Mouse (Mus musculus) midbrain, embryonic 16.5 days (tissue): ENCODE results near the gene Rhobtb1. TPM values are rescaled to one million over a fixed set of nuclear protein-coding genes. Genes with fewer than 3 reads are reported as not detected.

Experiments
- ATAC-seq: fragments of 200-750 bp; cut with Nextera tagmentation; 2 replicates; pipeline ENCODE4 v1.8.0; 2017; ENCODE audit warnings: moderate TSS enrichment
- H3K27ac ChIP-seq: fragments of 300-500 bp; sonication (generic); 2 replicates; pipeline ENCODE4 v1.5.1; 2014; ENCODE audit warnings: mild to moderate bottlenecking, low read length, mixed read lengths
- H3K27me3 ChIP-seq: fragments of 300-500 bp; sonication (generic); 2 replicates; pipeline ENCODE4 v1.6.1; 2014; ENCODE audit warnings: low read depth, low read length, mixed read lengths; ENCODE audit not compliant: control insufficient read depth, insufficient read depth
- H3K36me3 ChIP-seq: fragments of 300-500 bp; sonication (generic); 2 replicates; pipeline ENCODE4 v1.6.1; 2014; ENCODE audit warnings: mild to moderate bottlenecking, low read length, moderate library complexity, mixed read lengths; ENCODE audit not compliant: control insufficient read depth, insufficient read depth
- H3K4me1 ChIP-seq: fragments of 300-500 bp; sonication (generic); 2 replicates; pipeline ENCODE4 v1.6.1; 2014; ENCODE audit warnings: mild to moderate bottlenecking, low read length, mixed read lengths; ENCODE audit not compliant: control insufficient read depth, insufficient read depth
- H3K4me2 ChIP-seq: fragments of 300-500 bp; sonication (generic); 2 replicates; pipeline ENCODE4 v1.6.1; 2014; ENCODE audit warnings: mild to moderate bottlenecking, low read length, mixed read lengths
- H3K4me3 ChIP-seq: fragments of 300-500 bp; sonication (generic); 2 replicates; pipeline ENCODE4 v1.5.1; 2014; ENCODE audit warnings: low read depth, mild to moderate bottlenecking, low read length, moderate library complexity, mixed read lengths
- H3K9ac ChIP-seq: fragments of 300-500 bp; sonication (generic); 2 replicates; pipeline ENCODE4 v1.6.1; 2014; ENCODE audit warnings: low read depth, low read length, mixed read lengths
- H3K9me3 ChIP-seq: fragments of 300-500 bp; sonication (generic); replicated peaks from 2 replicates; pipeline ENCODE4 v1.6.1; 2014; ENCODE audit warnings: mild to moderate bottlenecking, low read length, mixed read lengths; ENCODE audit not compliant: control insufficient read depth, poor library complexity, severe bottlenecking
- WGBS: fragments of 180-500 bp; shearing (Covaris S2); extraction: QIAGEN DNeasy Blood & Tissue Kit; methylation state at CpG from one replicate; pipeline ENCODE4 v1.1.7; 2014; 5-methylcytosine and 5-hydroxymethylcytosine counted together
- polyA plus RNA-seq: library from polyadenylated mRNA; unstranded; fragments of >200 nt; fragmentation: Nextera tagmentation; extraction: Ambion mirVana; gene quantifications from 2 replicates; pipeline ENCODE4 v1.2.1, GENCODE M21; 2015

The Rhobtb1 gene
- polyA plus RNA-seq, 1 experiment from 2014 or later = 16.9 TPM

GRCm38 (mm10) chr10:69156462-69156861, 5.2 kb downstream of the Rhobtb1 start:
- Histone ChIP-seq H3K9me3 (no peaks in the 10 kb centered on the region), H3K27me3 (no peaks in the 10 kb centered on the region), H3K9ac (no peak overlapping the region), H3K27ac (no peak overlapping the region), H3K4me2 (no peak overlapping the region), H3K36me3 (no peaks in the 10 kb centered on the region), H3K4me3 (no peak overlapping the region), H3K4me1 (peaks cover 3% of the 10 kb centered on the region; the same call in 1 of the 2 replicates)
- ATAC-seq = no peak
- WGBS = 75% methylated on average over 6 of the region's 6 CpGs

GRCm38 (mm10) chr10:69157471-69157870, 6.2 kb downstream of the Rhobtb1 start:
- H3K36me3 ChIP-seq = no peaks in the 10 kb centered on the region
- H3K4me1 ChIP-seq = peaks cover 3% of the 10 kb centered on the region; the same call in 1 of the 2 replicates

GRCm38 (mm10) chr10:69160877-69161276, 9.6 kb downstream of the Rhobtb1 start:
- Histone ChIP-seq H3K4me1 (peaks cover 3% of the 10 kb centered on the region; the same call in 1 of the 2 replicates), H3K27ac (no peak overlapping the region), H3K4me3 (no peak overlapping the region), H3K27me3 (no peaks in the 10 kb centered on the region), H3K4me2 (no peak overlapping the region), H3K9ac (no peak overlapping the region), H3K9me3 (peaks cover 4% of the 10 kb centered on the region; the same call in 1 of the 2 replicates), H3K36me3 (no peaks in the 10 kb centered on the region)
- ATAC-seq = no peak
- WGBS = 91% methylated on average over 2 of the region's 2 CpGs

More at GRCm38 (mm10) chr10:69157471-69157870, 6.2 kb downstream of the Rhobtb1 start:
- 82% methylated on average over 2 of the region's 2 CpGs for WGBS
- ATAC-seq = no peak
- Histone ChIP-seq H3K9ac (no peak overlapping the region), H3K27ac (no peak overlapping the region), H3K9me3 (no peaks in the 10 kb centered on the region), H3K4me2 (no peak overlapping the region), H3K4me3 (no peak overlapping the region), H3K27me3 (no peaks in the 10 kb centered on the region)

- H3K27ac ChIP-seq = no peak overlapping the region
- no peak overlapping the region for H3K9ac ChIP-seq
- no peak overlapping the region for H3K4me2 ChIP-seq
- peaks cover 2% of the 10 kb centered on the region; the same call in 1 of the 2 replicates for H3K4me1 ChIP-seq
- ATAC-seq = no peak
- no peak overlapping the region for H3K4me3 ChIP-seq
- H3K27me3 ChIP-seq = no peaks in the 10 kb centered on the region
- no peaks in the 10 kb centered on the region for H3K36me3 ChIP-seq
- peaks cover 4% of the 10 kb centered on the region; the same call in 1 of the 2 replicates for H3K9me3 ChIP-seq
- 80% methylated on average over 3 of the region's 3 CpGs for WGBS
Measured at GRCm38 (mm10) chr10:69161503-69161902, 10.3 kb downstream of the Rhobtb1 start.

- no peak overlapping the region for H3K9ac ChIP-seq
- WGBS = 88% methylated on average over 5 of the region's 5 CpGs
- no peaks in the 10 kb centered on the region for H3K27me3 ChIP-seq
- ATAC-seq = no peak
- no peak overlapping the region for H3K4me3 ChIP-seq
- H3K27ac ChIP-seq = no peak overlapping the region
- H3K4me1 ChIP-seq = no peaks in the 10 kb centered on the region
- H3K36me3 ChIP-seq = no peaks in the 10 kb centered on the region
- H3K9me3 ChIP-seq = peaks cover 4% of the 10 kb centered on the region; the same call in 1 of the 2 replicates
- no peak overlapping the region for H3K4me2 ChIP-seq
Measured at GRCm38 (mm10) chr10:69162577-69162976, 11.3 kb downstream of the Rhobtb1 start.

- Histone ChIP-seq H3K4me1 (no peaks in the 10 kb centered on the region), H3K27ac (no peak overlapping the region), H3K36me3 (no peaks in the 10 kb centered on the region), H3K27me3 (no peaks in the 10 kb centered on the region), H3K9ac (no peak overlapping the region), H3K4me2 (no peak overlapping the region), H3K4me3 (no peak overlapping the region), H3K9me3 (peaks cover 4% of the 10 kb centered on the region; the same call in 1 of the 2 replicates)
- WGBS = 90% methylated on average over 5 of the region's 5 CpGs
- no peak for ATAC-seq
Measured at GRCm38 (mm10) chr10:69163216-69163615, 12.0 kb downstream of the Rhobtb1 start.

- H3K36me3 ChIP-seq = no peaks in the 10 kb centered on the region
- ATAC-seq = no peak
- WGBS = 63% methylated on average over 7 of the region's 7 CpGs
Measured at GRCm38 (mm10) chr10:69165125-69165524, 13.9 kb downstream of the Rhobtb1 start.

GRCm38 (mm10) chr10:69165847-69166246, 14.6 kb downstream of the Rhobtb1 start:
- no peak for ATAC-seq
- no peak overlapping the region for H3K27ac ChIP-seq
- no peak overlapping the region for H3K4me2 ChIP-seq
- no peaks in the 10 kb centered on the region for H3K4me1 ChIP-seq
- H3K27me3 ChIP-seq = no peaks in the 10 kb centered on the region
- H3K9ac ChIP-seq = no peak overlapping the region
- WGBS = 91% methylated on average over 3 of the region's 3 CpGs
- H3K36me3 ChIP-seq = no peaks in the 10 kb centered on the region
- no peak overlapping the region for H3K4me3 ChIP-seq
- peaks cover 4% of the 10 kb centered on the region; the same call in 1 of the 2 replicates for H3K9me3 ChIP-seq

More at GRCm38 (mm10) chr10:69165125-69165524, 13.9 kb downstream of the Rhobtb1 start:
- H3K27ac ChIP-seq = no peak overlapping the region
- H3K4me2 ChIP-seq = no peak overlapping the region
- peaks cover 4% of the 10 kb centered on the region; the same call in 1 of the 2 replicates for H3K9me3 ChIP-seq
- no peak overlapping the region for H3K4me3 ChIP-seq
- H3K27me3 ChIP-seq = no peaks in the 10 kb centered on the region
- no peak overlapping the region for H3K9ac ChIP-seq
- H3K4me1 ChIP-seq = no peaks in the 10 kb centered on the region

GRCm38 (mm10) chr10:69166514-69166913, 15.3 kb downstream of the Rhobtb1 start:
- 85% methylated on average over 12 of the region's 12 CpGs for WGBS

More at GRCm38 (mm10) chr10:69166514-69166913, 15.3 kb downstream of the Rhobtb1 start:
- no peak for ATAC-seq
- peaks cover 4% of the 10 kb centered on the region; the same call in 1 of the 2 replicates for H3K9me3 ChIP-seq
- H3K27me3 ChIP-seq = no peaks in the 10 kb centered on the region
- no peak overlapping the region for H3K27ac ChIP-seq
- H3K4me1 ChIP-seq = no peaks in the 10 kb centered on the region
- H3K4me2 ChIP-seq = no peak overlapping the region
- no peaks in the 10 kb centered on the region for H3K36me3 ChIP-seq
- no peak overlapping the region for H3K4me3 ChIP-seq
- no peak overlapping the region for H3K9ac ChIP-seq
